Mouse (Mus musculus) neural tube, embryonic 15.5 days (tissue): Measurements from ENCODE around the gene Lpin2. TPM values are rescaled to one million over a fixed set of nuclear protein-coding genes. Genes with fewer than 3 reads are reported as not detected.

ENCODE experiments used
- ATAC-seq: fragments of 200-750 bp; cut with Nextera tagmentation; 2 replicates; pipeline ENCODE4 v1.8.0; 2017; ENCODE audit warnings: mild to moderate bottlenecking, moderate TSS enrichment, moderate library complexity; ENCODE audit not compliant: low FRiP score
- H3K27ac ChIP-seq: fragments of 300-500 bp; sonication (generic); replicated peaks from 2 replicates; pipeline ENCODE4 v1.5.1; 2015; ENCODE audit warnings: mild to moderate bottlenecking, inconsistent platforms
- H3K27me3 ChIP-seq: fragments of 300-500 bp; sonication (generic); replicated peaks from 2 replicates; pipeline ENCODE4 v1.6.1; 2015; ENCODE audit warnings: inconsistent platforms
- H3K36me3 ChIP-seq: fragments of 300-500 bp; sonication (generic); 2 replicates; pipeline ENCODE4 v1.6.1; 2015; ENCODE audit warnings: inconsistent platforms
- H3K4me1 ChIP-seq: fragments of 300-500 bp; sonication (generic); 2 replicates; pipeline ENCODE4 v1.6.1; 2015; ENCODE audit warnings: inconsistent platforms
- H3K4me2 ChIP-seq: fragments of 300-500 bp; sonication (generic); 2 replicates; pipeline ENCODE4 v1.6.1; 2015; ENCODE audit warnings: inconsistent platforms, mild to moderate bottlenecking, moderate library complexity
- H3K4me3 ChIP-seq: fragments of 300-500 bp; sonication (generic); replicated peaks from 2 replicates; pipeline ENCODE4 v1.5.1; 2015; ENCODE audit warnings: mild to moderate bottlenecking, inconsistent platforms
- H3K9ac ChIP-seq: fragments of 300-500 bp; sonication (generic); replicated peaks from 2 replicates; pipeline ENCODE4 v1.6.1; 2015; ENCODE audit warnings: mild to moderate bottlenecking, inconsistent platforms
- H3K9me3 ChIP-seq: fragments of 300-500 bp; sonication (generic); replicated peaks from 2 replicates; pipeline ENCODE4 v1.6.1; 2016; ENCODE audit warnings: inconsistent platforms
- WGBS: fragments of 180-500 bp; shearing (Covaris S2); methylation state at CpG from one replicate; pipeline ENCODE4 v1.1.7; 2015; ENCODE audit warnings: mixed read lengths; 5-methylcytosine and 5-hydroxymethylcytosine counted together
- polyA plus RNA-seq: library from polyadenylated mRNA; unstranded; fragments of >200 nt; fragmentation: Nextera tagmentation; extraction: Ambion mirVana; gene quantifications from 2 replicates; pipeline ENCODE4 v1.2.1, GENCODE M21; 2015

Gene Lpin2
- polyA plus RNA-seq, 1 experiment from 2014 or later: 42.6 TPM

DNA sequence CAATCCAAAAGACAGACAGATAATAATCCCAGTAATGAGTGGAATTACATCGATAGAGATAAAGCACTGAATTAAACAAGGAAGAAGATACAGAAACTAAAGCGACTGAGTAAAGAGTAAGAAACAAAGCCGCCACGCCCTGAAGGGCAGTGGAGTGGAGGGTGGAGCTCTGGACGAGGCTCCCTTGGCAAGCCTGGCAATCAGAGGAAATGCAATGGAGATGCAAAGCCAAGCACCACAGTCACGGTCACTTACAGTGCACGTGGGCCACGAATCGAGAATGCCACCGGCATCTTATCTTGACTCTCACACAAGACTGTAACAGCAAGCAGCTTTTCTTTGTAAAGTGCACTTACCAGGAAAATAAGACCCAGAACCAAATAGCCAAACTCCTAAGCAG is 94.4 kb downstream of the Lpin2 start:
- no peaks in the 10 kb centered on the region for H3K9me3 ChIP-seq
- no peaks in the 10 kb centered on the region for H3K27me3 ChIP-seq
- H3K9ac ChIP-seq: no peak overlapping the region
- H3K4me2 ChIP-seq: no peak overlapping the region
- no peak overlapping the region for H3K4me3 ChIP-seq
- no peaks in the 10 kb centered on the region for H3K36me3 ChIP-seq
- WGBS: 90% methylated on average over 10 of the region's 10 CpGs
- H3K27ac ChIP-seq: no peak overlapping the region
- H3K4me1 ChIP-seq: no peaks in the 10 kb centered on the region
- ATAC-seq: no peak

- 92% methylated on average over 6 of the region's 6 CpGs for WGBS
Measured at GRCm38 (mm10) chr17:71277701-71278491, 95.5 kb downstream of the Lpin2 start.

DNA sequence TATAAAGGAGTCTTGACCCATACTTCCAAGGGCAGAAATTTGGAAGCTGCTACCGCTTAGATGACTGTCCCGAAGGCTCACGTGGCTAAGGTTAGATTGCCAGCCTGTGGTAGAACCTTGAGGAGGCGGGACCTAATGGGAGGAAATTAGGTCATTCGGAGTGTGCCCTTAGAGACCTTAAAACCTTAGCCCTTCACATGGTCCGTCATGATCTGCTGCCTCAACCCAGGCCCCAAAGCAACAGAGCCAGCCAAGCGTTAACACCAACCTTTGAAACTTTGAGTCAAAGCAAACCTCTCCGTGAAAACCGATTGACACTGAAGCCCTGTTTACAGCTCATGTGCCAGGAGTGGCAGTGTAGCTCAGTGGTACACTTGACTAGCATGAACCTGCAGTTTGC is 100.4 kb downstream of the Lpin2 start:
- no peak for ATAC-seq
- no peak overlapping the region for H3K4me3 ChIP-seq
- H3K4me1 ChIP-seq: no peaks in the 10 kb centered on the region
- no peaks in the 10 kb centered on the region for H3K9me3 ChIP-seq
- H3K27ac ChIP-seq: no peak overlapping the region
- WGBS: 93% methylated on average over 9 of the region's 9 CpGs
- no peaks in the 10 kb centered on the region for H3K36me3 ChIP-seq
- H3K9ac ChIP-seq: no peak overlapping the region
- H3K4me2 ChIP-seq: no peak overlapping the region
- no peaks in the 10 kb centered on the region for H3K27me3 ChIP-seq

More at GRCm38 (mm10) chr17:71277701-71278491, 95.5 kb downstream of the Lpin2 start:
- Histone ChIP-seq H3K27me3 (no peaks in the 10 kb centered on the region), H3K4me3 (no peak overlapping the region), H3K9me3 (no peaks in the 10 kb centered on the region), H3K27ac (no peak overlapping the region), H3K4me2 (no peak overlapping the region), H3K36me3 (no peaks in the 10 kb centered on the region), H3K4me1 (no peaks in the 10 kb centered on the region), H3K9ac (no peak overlapping the region)
- no peak for ATAC-seq

DNA sequence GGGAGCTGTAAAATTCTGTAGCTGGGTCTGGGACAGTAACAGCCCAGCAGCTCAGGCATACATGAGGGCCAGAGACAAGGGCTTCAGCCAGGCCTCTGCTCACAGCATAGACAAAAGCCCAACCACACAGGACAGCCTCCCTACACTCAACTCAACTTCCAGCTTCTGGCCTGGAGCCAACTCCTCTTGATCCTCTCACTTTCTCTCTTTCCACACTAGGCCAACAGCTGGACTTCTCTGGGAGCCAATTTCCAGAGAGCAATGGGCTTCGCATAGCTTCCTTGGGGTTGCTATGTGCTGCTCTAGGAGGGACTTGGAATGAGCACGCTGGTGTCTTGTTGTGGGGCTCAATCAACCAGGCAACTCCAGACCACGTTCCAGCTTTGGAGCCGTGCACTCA is 100.9 kb downstream of the Lpin2 start:
- H3K9me3 ChIP-seq: no peaks in the 10 kb centered on the region
- H3K27me3 ChIP-seq: no peaks in the 10 kb centered on the region
- no peak overlapping the region for H3K27ac ChIP-seq
- no peak overlapping the region for H3K4me2 ChIP-seq
- WGBS: 81% methylated on average over 4 of the region's 4 CpGs
- no peak overlapping the region for H3K9ac ChIP-seq
- no peak overlapping the region for H3K4me3 ChIP-seq
- no peaks in the 10 kb centered on the region for H3K4me1 ChIP-seq
- H3K36me3 ChIP-seq: no peaks in the 10 kb centered on the region
- ATAC-seq: no peak

- no peak overlapping the region for H3K27ac ChIP-seq
- no peaks in the 10 kb centered on the region for H3K36me3 ChIP-seq
- H3K9ac ChIP-seq: no peak overlapping the region
- no peaks in the 10 kb centered on the region for H3K4me1 ChIP-seq
- no peak for ATAC-seq
- no peak overlapping the region for H3K4me3 ChIP-seq
- H3K4me2 ChIP-seq: no peak overlapping the region
- H3K9me3 ChIP-seq: no peaks in the 10 kb centered on the region
- WGBS: 84% methylated on average over 6 of the region's 6 CpGs
- H3K27me3 ChIP-seq: no peaks in the 10 kb centered on the region
Measured at GRCm38 (mm10) chr17:71284890-71285289, 102.5 kb downstream of the Lpin2 start.

DNA sequence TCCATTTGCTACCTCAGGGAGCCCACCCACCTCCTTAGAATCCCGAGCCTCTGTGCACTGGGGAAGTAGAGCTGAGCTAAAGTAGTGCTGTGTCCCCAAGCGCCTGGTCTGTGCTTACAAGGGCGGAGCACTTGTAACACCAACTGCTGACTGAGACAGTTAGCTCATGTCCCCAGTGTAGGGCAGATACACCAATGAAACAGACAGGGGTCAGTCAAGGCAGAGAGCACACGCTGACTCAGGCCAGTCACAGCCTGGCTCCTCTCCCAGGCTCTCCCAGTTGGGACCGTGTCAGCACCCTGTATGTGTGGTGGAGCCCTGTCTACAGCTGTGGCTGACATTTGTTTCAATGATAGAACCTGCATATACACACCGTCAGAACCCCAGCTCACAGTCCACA is 103.6 kb downstream of the Lpin2 start:
- WGBS: 77% methylated on average over 6 of the region's 6 CpGs
- ATAC-seq: no peak
- H3K36me3 ChIP-seq: no peaks in the 10 kb centered on the region
- H3K9me3 ChIP-seq: no peaks in the 10 kb centered on the region
- no peak overlapping the region for H3K4me3 ChIP-seq
- H3K4me1 ChIP-seq: no peaks in the 10 kb centered on the region
- H3K27me3 ChIP-seq: no peaks in the 10 kb centered on the region
- H3K27ac ChIP-seq: no peak overlapping the region
- no peak overlapping the region for H3K9ac ChIP-seq
- H3K4me2 ChIP-seq: no peak overlapping the region

DNA sequence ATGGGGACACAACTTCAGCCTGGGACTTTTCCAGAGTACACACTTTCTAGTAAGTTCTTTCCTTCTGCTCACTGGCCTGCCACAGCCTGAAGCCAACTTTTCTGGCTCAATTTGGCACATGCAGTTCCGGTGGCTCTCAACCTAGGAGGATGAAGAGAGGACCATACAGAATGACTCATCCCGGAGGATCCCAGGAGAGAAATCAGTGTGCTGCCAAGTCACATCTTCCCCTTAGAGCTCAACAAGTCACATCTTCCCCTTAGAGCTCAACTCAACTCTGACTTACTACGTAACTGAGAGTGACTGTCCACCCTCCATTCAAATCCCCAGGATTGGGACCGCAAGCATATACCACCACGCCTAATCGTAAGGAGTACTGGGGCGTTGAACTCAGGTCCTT is 105.2 kb downstream of the Lpin2 start:
- no peak for ATAC-seq
- Histone ChIP-seq H3K9ac (no peak overlapping the region), H3K4me3 (no peak overlapping the region), H3K4me1 (no peaks in the 10 kb centered on the region), H3K36me3 (no peaks in the 10 kb centered on the region), H3K27ac (no peak overlapping the region), H3K9me3 (no peaks in the 10 kb centered on the region), H3K27me3 (no peaks in the 10 kb centered on the region), H3K4me2 (no peak overlapping the region)
- 94% methylated on average over 7 of the region's 7 CpGs for WGBS

GRCm38 (mm10) chr17:71288145-71288758 is 105.9 kb downstream of the Lpin2 start:
- Histone ChIP-seq H3K9me3 (no peaks in the 10 kb centered on the region), H3K36me3 (no peaks in the 10 kb centered on the region), H3K4me2 (no peak overlapping the region), H3K9ac (no peak overlapping the region), H3K4me3 (no peak overlapping the region), H3K27me3 (no peaks in the 10 kb centered on the region), H3K27ac (no peak overlapping the region), H3K4me1 (no peaks in the 10 kb centered on the region)
- WGBS: 90% methylated on average over 11 of the region's 11 CpGs
- ATAC-seq: no peak

DNA sequence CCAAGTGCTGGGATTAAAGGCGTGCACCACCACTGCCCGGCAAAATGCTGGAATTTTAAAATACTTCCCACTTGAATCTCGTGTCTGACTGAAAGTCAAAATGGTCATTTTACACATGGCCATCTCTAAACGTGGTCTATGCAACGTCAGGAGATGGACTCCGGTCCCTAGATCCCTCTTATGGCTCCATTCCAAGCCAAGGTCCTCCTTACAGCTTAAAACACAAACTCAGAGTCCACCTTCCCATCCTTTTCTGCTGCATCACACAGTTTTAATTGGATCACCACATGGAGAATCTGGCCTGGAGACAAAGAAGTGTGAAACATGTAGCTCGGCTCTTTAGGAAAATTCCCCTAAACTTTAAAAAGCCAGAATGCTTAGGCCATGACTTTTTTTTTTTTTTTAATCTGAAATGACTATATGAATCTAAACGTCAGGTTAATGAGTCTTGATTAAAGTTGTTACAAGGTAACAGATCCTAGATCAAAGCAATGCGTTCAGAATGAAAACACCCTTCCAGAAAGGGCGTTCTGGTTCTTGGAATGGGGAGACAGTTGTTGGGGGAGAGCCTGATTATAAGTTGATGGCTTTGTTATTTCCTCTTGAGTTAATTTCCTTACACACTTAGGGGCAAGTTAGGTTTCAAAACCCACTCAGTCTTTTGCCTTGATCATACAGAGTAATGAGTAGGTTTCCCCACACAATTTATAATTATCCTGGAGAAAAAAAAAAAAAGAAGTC is 106.6 kb downstream of the Lpin2 start:
- Histone ChIP-seq H3K9me3 (no peaks in the 10 kb centered on the region), H3K36me3 (no peaks in the 10 kb centered on the region), H3K27me3 (no peaks in the 10 kb centered on the region), H3K9ac (no peak overlapping the region), H3K27ac (no peak overlapping the region), H3K4me1 (no peaks in the 10 kb centered on the region), H3K4me3 (no peak overlapping the region), H3K4me2 (no peak overlapping the region)
- ATAC-seq: no peak
- WGBS: 94% methylated on average over 10 of the region's 10 CpGs

DNA sequence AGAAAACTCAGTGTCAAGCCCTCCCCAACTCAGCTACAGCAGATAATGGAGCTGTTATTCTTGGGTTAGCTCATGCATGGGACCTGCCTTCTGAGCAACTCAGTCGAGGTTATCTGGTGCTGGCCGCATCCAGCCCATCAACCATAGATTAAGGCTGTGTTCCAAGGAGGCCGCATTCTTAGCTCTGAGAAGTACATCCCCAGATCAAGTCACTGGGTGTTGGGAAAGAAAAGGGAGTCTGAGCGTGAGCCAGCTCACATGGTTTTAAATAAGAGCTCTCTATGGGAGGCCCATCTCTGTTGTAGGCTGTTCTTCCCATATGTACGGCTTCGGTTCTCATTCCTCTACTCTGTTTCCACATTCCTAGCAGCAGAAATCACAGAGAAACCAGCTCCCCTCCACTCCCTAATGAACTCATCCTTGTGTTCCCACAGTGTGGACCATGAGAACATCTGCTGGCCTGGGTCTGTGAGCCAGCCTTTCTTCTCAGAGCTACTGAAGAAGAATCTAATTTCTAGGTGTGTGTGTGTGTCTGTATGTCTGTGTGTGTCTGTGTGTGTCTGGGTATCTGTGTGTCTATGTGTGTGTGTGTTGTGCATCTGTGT is 107.3 kb downstream of the Lpin2 start:
- Histone ChIP-seq H3K4me3 (no peak overlapping the region), H3K27ac (no peak overlapping the region), H3K9me3 (no peaks in the 10 kb centered on the region), H3K4me1 (no peaks in the 10 kb centered on the region), H3K27me3 (no peaks in the 10 kb centered on the region), H3K36me3 (no peaks in the 10 kb centered on the region), H3K9ac (no peak overlapping the region), H3K4me2 (no peak overlapping the region)
- WGBS: 82% methylated on average over 6 of the region's 6 CpGs
- ATAC-seq: no peak

DNA sequence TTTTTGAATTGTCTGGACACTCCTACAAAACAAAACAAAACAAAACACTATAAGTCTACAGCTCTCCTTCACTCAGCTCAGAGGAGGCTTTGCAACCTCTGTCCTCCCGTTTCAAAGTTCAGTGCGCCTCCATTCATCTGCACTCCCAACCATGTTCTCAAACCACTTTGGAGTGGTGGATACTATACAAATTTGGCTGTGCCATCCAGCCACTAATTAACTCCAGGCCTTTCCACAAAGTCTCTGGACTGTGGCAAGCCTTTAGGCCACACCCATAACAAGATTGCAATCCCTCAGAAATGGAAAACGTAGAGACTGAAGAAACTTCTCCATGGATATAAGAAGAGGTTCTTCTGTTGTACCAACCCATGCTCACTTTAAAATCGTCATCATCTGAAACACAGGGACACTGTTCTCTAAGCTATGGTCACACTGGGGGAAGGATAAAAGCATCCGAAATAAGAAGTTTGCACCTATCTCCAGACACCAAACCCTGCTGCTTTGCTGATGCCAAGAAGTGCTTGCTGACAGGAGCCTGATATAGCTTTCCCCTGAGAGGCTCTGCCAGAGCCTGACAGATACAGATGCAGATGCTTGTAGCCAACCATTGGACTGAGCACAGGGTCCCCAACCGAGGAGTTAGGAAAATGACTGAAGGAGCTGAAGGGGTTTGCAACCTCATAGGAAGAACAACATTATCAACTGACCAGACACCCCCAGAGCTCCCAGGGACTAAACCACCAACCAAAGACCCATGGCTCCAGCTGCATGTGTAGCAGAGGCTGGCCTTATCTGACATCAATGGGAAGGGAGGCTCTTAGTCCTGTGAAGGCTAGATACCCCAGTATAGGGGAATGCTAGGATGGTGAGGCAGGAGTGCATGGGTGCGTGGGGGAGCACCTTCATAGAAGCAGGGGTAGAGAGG is 108.4 kb downstream of the Lpin2 start:
- H3K4me2 ChIP-seq: no peak overlapping the region
- H3K4me3 ChIP-seq: no peak overlapping the region
- H3K27me3 ChIP-seq: no peaks in the 10 kb centered on the region
- H3K9ac ChIP-seq: no peak overlapping the region
- no peaks in the 10 kb centered on the region for H3K36me3 ChIP-seq
- no peak for ATAC-seq
- 86% methylated on average over 7 of the region's 7 CpGs for WGBS
- no peak overlapping the region for H3K27ac ChIP-seq
- H3K9me3 ChIP-seq: no peaks in the 10 kb centered on the region
- H3K4me1 ChIP-seq: no peaks in the 10 kb centered on the region
